Mouse (Mus musculus) MEL (cell line): ENCODE results near the gene Slc13a2. TPM values are rescaled to one million over a fixed set of nuclear protein-coding genes. Genes with fewer than 3 reads are reported as not detected.

Experiments
- DNase-seq: peaks from one replicate; pipeline ENCODE4 v3.0.0; 2011; ENCODE audit warnings: low read depth, low spot score
- H3K27ac ChIP-seq: 2 replicates; pipeline ENCODE4 v1.5.1; 2012; ENCODE audit warnings: low read depth, mild to moderate bottlenecking, control low read depth, low read length, moderate library complexity; ENCODE audit not compliant: control insufficient read depth
- H3K27me3 ChIP-seq, 2 experiments: fragments of 150-350 bp in 1 of 2; sonication (generic) in 1 of 2; 2 replicates each; pipeline ENCODE4 v1.6.1; 2012; ENCODE audit warnings: low read length in 2 of 2, mild to moderate bottlenecking in 2 of 2, improper control_type of control experiment in 1 of 2, moderate library complexity in 1 of 2; ENCODE audit not compliant: insufficient read depth in 2 of 2, control insufficient read depth in 1 of 2
- H3K36me3 ChIP-seq, 2 experiments: 2 replicates each; pipeline ENCODE4 v1.6.1; 2012 to 2014; ENCODE audit warnings: low read length in 2 of 2, improper control_type of control experiment in 1 of 2, inconsistent platforms in 1 of 2, mild to moderate bottlenecking in 1 of 2; ENCODE audit not compliant: insufficient read depth in 2 of 2, control insufficient read depth in 1 of 2
- H3K4me1 ChIP-seq, 2 experiments: fragments of 150-350 bp in 1 of 2; sonication (generic) in 1 of 2; 2 replicates each; pipeline ENCODE4 v1.6.1; 2012; ENCODE audit warnings: low read length in 2 of 2, improper control_type of control experiment in 1 of 2, mild to moderate bottlenecking in 1 of 2; ENCODE audit not compliant: insufficient read depth in 2 of 2, control insufficient read depth in 1 of 2
- H3K4me3 ChIP-seq, 2 experiments: fragments of 150-350 bp in 1 of 2; sonication (generic) in 1 of 2; 2 replicates each; pipeline ENCODE4 v1.5.1; 2012; ENCODE audit warnings: low read depth in 2 of 2, low read length in 2 of 2, mild to moderate bottlenecking in 2 of 2, moderate library complexity in 2 of 2, control low read depth in 1 of 2, improper control_type of control experiment in 1 of 2; ENCODE audit not compliant: control insufficient read depth in 1 of 2, insufficient read depth in 1 of 2
- H3K79me2 ChIP-seq: 2 replicates; pipeline ENCODE4 v1.6.1; 2012; ENCODE audit warnings: mild to moderate bottlenecking, low read length, moderate library complexity; ENCODE audit not compliant: control insufficient read depth, poor library complexity, insufficient read depth
- H3K9ac ChIP-seq: 2 replicates; pipeline ENCODE4 v1.6.1; 2012; ENCODE audit warnings: low read depth, mild to moderate bottlenecking, control low read depth, low read length, moderate library complexity; ENCODE audit not compliant: control insufficient read depth, poor library complexity, severe bottlenecking
- H3K9me3 ChIP-seq: fragments of 150-350 bp; sonication (generic); replicated peaks from 2 replicates; pipeline ENCODE4 v1.6.1; 2012; ENCODE audit warnings: mild to moderate bottlenecking, low read length, improper control_type of control experiment, moderate library complexity; ENCODE audit not compliant: insufficient read depth
- BHLHE40 ChIP-seq: IDR thresholded peaks from 2 replicates; pipeline ENCODE4 v1.6.1; 2012; ENCODE audit warnings: low read depth, mild to moderate bottlenecking, inconsistent platforms, low read length, improper control_type of control experiment, borderline replicate concordance
- CTCF ChIP-seq, 3 experiments: IDR thresholded peaks in 2 of 3; conservative IDR thresholded peaks in 1 of 3; 2 replicates each; pipeline ENCODE4 v1.5.1; 2011 to 2012; ENCODE audit warnings: low read length in 3 of 3, low read depth in 2 of 3, mild to moderate bottlenecking in 2 of 3, improper control_type of control experiment in 1 of 3, inconsistent platforms in 1 of 3, mixed read lengths in 1 of 3, moderate library complexity in 1 of 3; ENCODE audit not compliant: control insufficient read depth in 1 of 3, insufficient read depth in 1 of 3, poor library complexity in 1 of 3, severe bottlenecking in 1 of 3
- E2F4 ChIP-seq: IDR thresholded peaks from 2 replicates; pipeline ENCODE4 v1.6.1; 2011; ENCODE audit warnings: low read depth, low read length, improper control_type of control experiment, borderline replicate concordance
- ELF1 ChIP-seq: IDR thresholded peaks from 2 replicates; pipeline ENCODE4 v1.6.1; 2014; ENCODE audit warnings: low read depth, mild to moderate bottlenecking, inconsistent platforms, low read length, improper control_type of control experiment, moderate library complexity
- EP300 ChIP-seq, 2 experiments: IDR thresholded peaks; 2 replicates each; pipeline ENCODE4 v1.6.1; 2011; ENCODE audit warnings: improper control_type of control experiment in 2 of 2, low read length in 2 of 2, low read depth in 1 of 2, mild to moderate bottlenecking in 1 of 2
- GABPA ChIP-seq: IDR thresholded peaks from 2 replicates; pipeline ENCODE4 v1.6.1; 2012; ENCODE audit warnings: low read depth, mild to moderate bottlenecking, inconsistent platforms, low read length, improper control_type of control experiment, moderate library complexity
- GATA1 ChIP-seq: IDR thresholded peaks from 2 replicates; pipeline ENCODE4 v1.6.1; 2011; ENCODE audit warnings: low read depth, low read length, improper control_type of control experiment
- HCFC1 ChIP-seq: IDR thresholded peaks from 2 replicates; pipeline ENCODE4 v1.6.1; 2012; ENCODE audit warnings: low read depth, mild to moderate bottlenecking, inconsistent platforms, low read length, improper control_type of control experiment, moderate library complexity
- JUND ChIP-seq: IDR thresholded peaks from 2 replicates; pipeline ENCODE4 v1.6.1; 2011; ENCODE audit warnings: low read depth, mild to moderate bottlenecking, improper control_type of control experiment, low read length
- KAT2A ChIP-seq: conservative IDR thresholded peaks from 2 replicates; pipeline ENCODE4 v1.6.1; 2012; ENCODE audit warnings: low read depth, low read length, improper control_type of control experiment, inconsistent platforms
- MAX ChIP-seq: IDR thresholded peaks from 2 replicates; pipeline ENCODE4 v1.6.1; 2011; ENCODE audit warnings: low read length, improper control_type of control experiment
- MYB ChIP-seq: IDR thresholded peaks from 2 replicates; pipeline ENCODE4 v1.6.1; 2011; ENCODE audit warnings: mild to moderate bottlenecking, low read depth, low read length, improper control_type of control experiment
- MYC ChIP-seq: IDR thresholded peaks from 2 replicates; pipeline ENCODE4 v1.6.1; 2011; ENCODE audit warnings: low read depth, mild to moderate bottlenecking, low read length, improper control_type of control experiment, moderate library complexity
- NELFE ChIP-seq: IDR thresholded peaks from 2 replicates; pipeline ENCODE4 v1.6.1; 2011; ENCODE audit warnings: low read depth, low read length, improper control_type of control experiment
- NRF1 ChIP-seq: IDR thresholded peaks from 2 replicates; pipeline ENCODE4 v1.6.1; 2014; ENCODE audit warnings: low read depth, mild to moderate bottlenecking, inconsistent platforms, low read length, improper control_type of control experiment, moderate library complexity; ENCODE audit not compliant: poor library complexity, insufficient read depth, severe bottlenecking
- POLR2AphosphoS5 ChIP-seq: IDR thresholded peaks from 2 replicates; pipeline ENCODE4 v1.6.1; 2012; ENCODE audit warnings: low read depth, borderline replicate concordance, mild to moderate bottlenecking, inconsistent platforms, low read length, moderate library complexity, mixed read lengths
- RAD21 ChIP-seq: IDR thresholded peaks from 2 replicates; pipeline ENCODE4 v1.6.1; 2011; ENCODE audit warnings: mild to moderate bottlenecking, low read depth, low read length, improper control_type of control experiment
- RCOR1 ChIP-seq: IDR thresholded peaks from 2 replicates; pipeline ENCODE4 v1.6.1; 2012; ENCODE audit warnings: low read depth, mild to moderate bottlenecking, inconsistent platforms, low read length, improper control_type of control experiment
- SIN3A ChIP-seq: IDR thresholded peaks from 2 replicates; pipeline ENCODE4 v1.6.1; 2012; ENCODE audit warnings: low read length, improper control_type of control experiment, inconsistent platforms
- SMC3 ChIP-seq: IDR thresholded peaks from 2 replicates; pipeline ENCODE4 v1.6.1; 2011; ENCODE audit warnings: low read depth, low read length, improper control_type of control experiment
- TAL1 ChIP-seq: IDR thresholded peaks from 2 replicates; pipeline ENCODE4 v1.6.1; 2012; ENCODE audit warnings: mild to moderate bottlenecking, inconsistent platforms, low read length, moderate library complexity, mixed read lengths
- TBP ChIP-seq: IDR thresholded peaks from 2 replicates; pipeline ENCODE4 v1.8.0; 2011; ENCODE audit warnings: low read depth, low read length, improper control_type of control experiment
- TCF12 ChIP-seq: IDR thresholded peaks from 2 replicates; pipeline ENCODE4 v1.6.1; 2014; ENCODE audit warnings: low read depth, mild to moderate bottlenecking, inconsistent platforms, low read length, improper control_type of control experiment, moderate library complexity
- UBTF ChIP-seq: IDR thresholded peaks from 2 replicates; pipeline ENCODE4 v1.6.1; 2012; ENCODE audit warnings: low read depth, mild to moderate bottlenecking, inconsistent platforms, low read length, improper control_type of control experiment, moderate library complexity, borderline replicate concordance; ENCODE audit not compliant: insufficient read depth
- USF1 ChIP-seq: IDR thresholded peaks from 2 replicates; pipeline ENCODE4 v1.6.1; 2014; ENCODE audit warnings: low read depth, mild to moderate bottlenecking, inconsistent platforms, low read length, improper control_type of control experiment, moderate library complexity
- USF2 ChIP-seq, 2 experiments: IDR thresholded peaks; 2 replicates each; pipeline ENCODE4 v1.6.1; 2011 to 2012; ENCODE audit warnings: improper control_type of control experiment in 2 of 2, low read length in 2 of 2, borderline replicate concordance in 1 of 2, inconsistent platforms in 1 of 2, low read depth in 1 of 2, mild to moderate bottlenecking in 1 of 2; ENCODE audit not compliant: insufficient read depth in 1 of 2
- ZC3H11A ChIP-seq: IDR thresholded peaks from 2 replicates; pipeline ENCODE4 v1.6.1; 2012; ENCODE audit warnings: low read depth, mild to moderate bottlenecking, inconsistent platforms, low read length, improper control_type of control experiment
- ZKSCAN1 ChIP-seq: IDR thresholded peaks from 2 replicates; pipeline ENCODE4 v1.6.1; 2012; ENCODE audit warnings: low read depth, mild to moderate bottlenecking, inconsistent platforms, low read length, improper control_type of control experiment, moderate library complexity
- ZNF384 ChIP-seq: IDR thresholded peaks from 2 replicates; pipeline ENCODE4 v1.6.1; 2012; ENCODE audit warnings: low read depth, mild to moderate bottlenecking, inconsistent platforms, low read length, improper control_type of control experiment
- polyA plus RNA-seq, 2 experiments: library from polyadenylated mRNA; stranded (reverse) in 1 of 2; unstranded in 1 of 2; fragments of >175 nt in 1 of 2; fragments of >200 nt in 1 of 2; gene quantifications; 2 replicates each; pipeline versions ENCODE4 v1.2.1 to v1.2.4; 2012; ENCODE audit warnings: low replicate concordance in 2 of 2, low read depth in 1 of 2; ENCODE audit not compliant: insufficient read length in 2 of 2, insufficient read depth in 1 of 2, missing spikeins in 1 of 2
- total RNA-seq: library from RNA; depleted of rRNA; stranded (reverse); fragments of 300-350 nt; gene quantifications from 2 replicates; pipeline ENCODE4 v1.2.3, GENCODE M21; 2012

Gene Slc13a2
- total and polyA plus RNA-seq, 3 experiments = not detected

GRCm38 (mm10) chr11:78360789-78361131 lies 61.3 kb downstream of the Slc13a2 start:
- Histone ChIP-seq H3K9me3 (no peaks in the 10 kb centered on the region), H3K36me3 (no peaks in the 10 kb centered on the region; a peak in 1 of 4 replicates), H3K4me3 (peak overlapping the region in 1 of 2 experiments; percentile 64; a peak in 1 of 4 replicates), H3K27ac (no peak overlapping the region), H3K4me1 (peaks cover 0 to 10% of the 10 kb centered on the region in 2 experiments; a peak in 2 of 4 replicates), H3K27me3 (peaks cover 2 to 3% of the 10 kb centered on the region in 2 experiments; a peak in 2 of 4 replicates), H3K9ac (peak overlapping the region; percentile 28; the same call in 1 of the 2 replicates), H3K79me2 (no peaks in the 10 kb centered on the region)
- no peak for DNase-seq
- 0 out of 2 replicates have a peak, but pooled peaks have one; percentile 2 for TF ChIP-seq NRF1
- no peak for TF ChIP-seq TCF12
- no peak for TF ChIP-seq POLR2AphosphoS5
- TF ChIP-seq GATA1 = no peak

DNA sequence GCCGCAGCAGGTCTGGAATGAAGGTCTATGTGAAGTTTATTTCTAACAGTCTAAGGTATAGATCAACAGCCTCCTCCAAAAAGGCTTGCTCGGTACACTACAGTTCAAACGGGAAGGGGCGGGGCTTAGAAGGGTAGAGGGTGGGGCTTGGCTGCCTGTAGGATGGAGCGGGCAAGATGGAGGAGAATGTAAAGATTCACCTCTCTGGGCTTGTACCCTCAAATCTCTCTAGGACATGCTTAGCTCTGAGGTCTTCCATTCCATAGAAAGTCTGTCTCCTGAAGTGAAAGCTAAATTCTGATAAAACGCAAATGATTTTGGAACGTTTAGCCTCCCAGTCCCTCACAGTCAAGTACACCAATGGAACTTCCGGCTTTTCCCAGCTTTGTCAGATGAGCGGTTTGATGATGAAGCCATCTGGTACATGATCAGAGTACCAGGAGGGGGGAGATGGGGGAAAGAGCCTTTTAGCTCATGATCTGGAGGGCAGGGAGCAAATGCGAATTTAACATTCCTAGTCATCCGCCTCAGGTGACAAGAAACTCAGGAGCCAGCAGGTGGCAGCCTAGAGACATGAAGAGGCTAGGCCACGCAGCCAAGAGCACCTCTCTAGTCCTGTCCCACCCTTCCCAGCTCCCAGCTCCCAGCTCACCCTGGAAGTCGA lies 61.8 kb downstream of the Slc13a2 start:
- peaks cover 0 to 10% of the 10 kb centered on the region in 2 experiments; a peak in 2 of 4 replicates for H3K4me1 ChIP-seq
- peak overlapping the region; percentile 56 for H3K9ac ChIP-seq
- no peaks in the 10 kb centered on the region for H3K9me3 ChIP-seq
- no peak overlapping the region for H3K27ac ChIP-seq
- DNase-seq = peak; percentile 94
- peaks cover 0 to 2% of the 10 kb centered on the region in 2 experiments; a peak in 2 of 4 replicates for H3K27me3 ChIP-seq
- H3K79me2 ChIP-seq = no peaks in the 10 kb centered on the region
- peak overlapping the region; percentile 64 to 73 for H3K4me3 ChIP-seq
- H3K36me3 ChIP-seq = no peaks in the 10 kb centered on the region; a peak in 1 of 4 replicates
- no peak for TF ChIP-seq USF1
- peak; percentile 54; the same call in 1 of the 2 replicates for TF ChIP-seq HCFC1
- TF ChIP-seq MYC = no peak
- TF ChIP-seq UBTF = no peak
- no peak for TF ChIP-seq ZNF384
- peak; percentile 82 for TF ChIP-seq SMC3
- 0 out of 2 replicates have a peak, but pooled peaks have one; percentile 6 for TF ChIP-seq NRF1
- peak; percentile 51 for TF ChIP-seq NELFE
- TF ChIP-seq ZC3H11A = peak; percentile 49
- TF ChIP-seq RCOR1 = no peak
- no peak for TF ChIP-seq EP300 (IDR thresholded peaks at IDR 0.05; ENCODE audit: low read depth in 1 of 2, low read length in 2 of 2)
- TF ChIP-seq KAT2A = no peak
- TF ChIP-seq TBP = no peak
- peak; percentile 79 for TF ChIP-seq RAD21
- no peak for TF ChIP-seq GABPA
- TF ChIP-seq MAX = no peak
- TF ChIP-seq TAL1 = no peak
- no peak for TF ChIP-seq USF2 (IDR thresholded peaks at IDR 0.05; ENCODE audit: borderline replicate concordance in 1 of 2, insufficient read depth in 1 of 2, low read depth in 1 of 2, low read length in 2 of 2)
- TF ChIP-seq ZKSCAN1 = no peak
- peak; percentile 27 for TF ChIP-seq SIN3A
- TF ChIP-seq POLR2AphosphoS5 = no peak
- peak; percentile 55 for TF ChIP-seq ELF1
- no peak for TF ChIP-seq GATA1
- TF ChIP-seq TCF12 = peak; percentile 1; the same call in 1 of the 2 replicates
- TF ChIP-seq JUND = no peak
- no peak for TF ChIP-seq BHLHE40
- peak; percentile 81 to 92 (median 89) for TF ChIP-seq CTCF (IDR thresholded peaks at IDR 0.05 in 2 of 3, conservative IDR thresholded peaks at IDR 0.05 in 1 of 3; ENCODE audit: control insufficient read depth in 1 of 3, insufficient read depth in 1 of 3, low read depth in 2 of 3, low read length in 3 of 3, poor library complexity in 1 of 3, severe bottlenecking in 1 of 3)
- TF ChIP-seq MYB = no peak
- TF ChIP-seq E2F4 = no peak
